Mouse (Mus musculus) bone marrow, adult 2 months (tissue): ENCODE results near the gene Cyp2r1.

Source experiments
- CTCF ChIP-seq: fragments of 200-500 bp; IDR thresholded peaks from 2 replicates; pipeline ENCODE4 v1.5.1; 2011; ENCODE audit warnings: low read length, control low read depth; ENCODE audit not compliant: control insufficient read depth, insufficient read depth
- POLR2A ChIP-seq: fragments of 200-500 bp; IDR thresholded peaks from 2 replicates; pipeline ENCODE4 v1.6.1; 2011; ENCODE audit warnings: low read depth, mild to moderate bottlenecking, control low read depth, low read length, borderline replicate concordance; ENCODE audit not compliant: control insufficient read depth

DNA sequence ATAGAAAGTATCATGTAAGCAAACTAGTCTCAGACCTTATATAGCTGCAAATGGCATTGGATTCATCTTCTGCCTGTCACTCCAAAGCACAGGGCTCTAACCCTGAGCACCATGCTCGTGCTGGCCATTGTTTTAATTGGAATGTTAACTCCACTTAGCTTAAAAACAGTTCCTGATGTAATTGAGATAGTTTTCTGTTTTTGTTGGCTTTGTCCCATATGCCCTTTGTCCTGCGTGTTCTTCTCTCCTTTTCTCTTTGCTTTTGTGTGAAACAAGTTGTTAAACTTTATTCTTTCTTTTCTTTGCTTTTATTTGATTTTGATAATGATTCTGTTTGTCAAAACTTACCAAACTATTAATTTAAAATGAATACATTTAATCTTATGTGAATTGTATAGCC is 19.7 kb upstream of the Cyp2r1 start:
- TF ChIP-seq CTCF (no peak), POLR2A (no peak)
